Mouse (Mus musculus) skeletal muscle tissue, adult 2 months (tissue): ENCODE measurements around the gene Kbtbd4.

Experiments used
- DNase-seq: peaks from one replicate; pipeline ENCODE4 v3.0.0-alpha.2; 2012; ENCODE audit warnings: low read depth, low spot score

The Kbtbd4 gene

DNA sequence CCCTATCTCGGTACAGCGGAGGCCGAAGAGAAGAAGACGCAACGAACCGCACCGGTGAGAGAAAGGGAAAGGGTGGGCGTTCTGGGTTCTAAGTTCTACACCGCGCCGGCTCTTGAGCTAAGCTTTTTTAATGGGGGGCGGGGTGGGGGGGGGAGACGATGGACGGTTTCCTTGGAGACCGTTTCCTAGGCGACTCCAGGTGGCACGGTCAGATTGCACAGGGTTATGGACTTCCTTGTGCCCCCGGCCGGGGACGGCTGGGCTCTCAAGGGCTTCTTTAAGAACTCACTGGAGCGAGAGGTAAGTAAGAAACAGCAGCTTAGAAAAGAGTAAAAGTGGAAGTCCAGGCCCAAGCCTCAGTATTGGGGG lies 300 bp downstream of the Kbtbd4 start:
- DNase-seq = no peak

DNA sequence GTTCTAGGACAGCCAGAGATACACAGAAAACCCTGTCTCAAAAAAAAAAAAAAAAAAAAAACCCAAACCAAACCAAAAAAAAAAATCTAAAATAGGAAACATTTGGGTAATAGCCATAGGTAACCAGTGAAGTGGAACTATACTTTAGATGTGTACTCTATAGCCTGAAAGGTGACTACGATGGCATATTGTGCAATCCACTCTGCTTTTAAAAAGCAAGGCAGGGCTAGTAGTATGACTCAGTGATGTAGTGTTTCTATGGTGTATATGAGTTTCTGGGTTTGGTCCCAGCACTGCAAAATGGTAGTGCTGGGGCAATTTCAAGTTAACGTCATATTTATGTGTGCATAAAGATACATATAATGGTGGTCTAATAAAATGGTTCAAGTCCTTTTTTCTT lies 2.2 kb downstream of the Kbtbd4 start:
- no peak for DNase-seq

DNA sequence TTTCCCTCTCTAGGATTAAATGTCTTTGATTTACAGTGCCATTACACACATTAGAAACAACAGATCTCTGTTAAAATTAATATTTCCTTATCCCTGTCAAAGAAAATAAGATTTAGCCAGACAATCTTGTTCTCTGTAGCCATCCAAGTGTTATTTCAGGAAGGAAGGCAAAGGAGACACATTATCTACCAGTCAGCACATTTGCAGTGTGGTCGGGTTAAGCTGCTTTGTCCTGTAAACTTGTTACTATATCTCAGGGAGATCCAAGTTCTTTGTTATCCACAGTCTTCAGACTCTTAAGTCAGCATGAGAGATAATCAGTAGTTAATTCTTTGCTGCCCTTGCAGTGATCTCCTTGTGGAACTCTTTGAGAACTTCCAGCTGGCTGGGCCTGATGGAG lies 6.3 kb downstream of the Kbtbd4 start:
- DNase-seq = no peak

DNA sequence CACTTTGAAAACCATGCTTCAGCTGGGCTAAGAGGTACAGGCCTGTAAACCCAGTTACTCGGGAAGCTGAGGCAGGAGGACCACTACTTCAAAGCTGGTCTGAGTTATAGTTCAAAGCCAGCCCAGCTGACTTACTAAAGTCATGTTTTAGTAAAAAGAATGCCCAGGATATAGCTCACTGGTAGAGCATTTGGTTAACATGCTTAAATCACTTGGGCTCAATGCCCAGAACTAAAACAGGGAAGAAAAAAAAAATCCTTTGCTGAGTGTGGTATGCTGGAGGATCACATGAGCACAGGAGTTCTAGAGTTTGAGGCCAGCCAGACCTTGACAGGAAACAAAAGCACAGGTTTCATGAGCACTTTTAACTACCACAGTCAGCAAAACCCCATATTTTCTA lies 7.1 kb downstream of the Kbtbd4 start:
- no peak for DNase-seq

DNA sequence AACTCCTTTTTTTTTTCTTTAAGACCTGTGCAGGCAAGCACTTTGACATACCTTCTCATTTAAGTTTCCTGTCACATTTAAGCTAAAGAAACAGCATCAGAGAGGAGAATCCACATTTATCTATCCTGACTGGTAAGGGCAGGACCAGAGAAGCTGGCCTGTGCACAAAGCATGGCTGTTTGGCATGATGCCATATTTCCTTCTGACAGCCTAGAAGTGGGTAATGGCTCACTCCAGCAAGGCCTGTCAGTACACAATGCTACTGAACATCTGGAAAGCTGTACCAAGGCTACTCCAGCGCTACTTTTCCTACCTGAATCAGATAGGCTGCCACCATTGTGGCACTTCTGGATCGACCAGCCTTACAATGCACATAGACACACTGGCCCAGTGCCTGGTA lies 9.1 kb downstream of the Kbtbd4 start:
- DNase-seq = no peak

DNA sequence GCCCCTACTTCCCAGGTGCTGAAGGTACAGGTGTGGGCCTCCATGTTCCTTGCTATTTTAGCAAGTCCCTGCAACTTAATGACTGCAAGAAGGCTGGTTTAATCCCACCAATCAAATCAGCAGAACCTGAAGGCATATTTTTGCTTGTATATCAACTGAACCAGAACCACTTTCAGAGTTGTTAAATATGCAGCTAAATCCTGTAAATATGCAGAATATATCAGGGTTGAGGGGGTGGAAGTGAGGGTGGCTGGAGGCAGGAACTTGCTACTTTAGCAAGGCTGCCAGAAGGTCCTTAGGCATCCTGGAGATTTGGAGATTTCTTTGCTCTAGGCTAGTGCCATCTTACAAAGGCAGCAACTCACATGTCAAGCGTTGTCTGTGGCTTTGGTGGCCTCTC lies 11.0 kb downstream of the Kbtbd4 start:
- DNase-seq = no peak

DNA sequence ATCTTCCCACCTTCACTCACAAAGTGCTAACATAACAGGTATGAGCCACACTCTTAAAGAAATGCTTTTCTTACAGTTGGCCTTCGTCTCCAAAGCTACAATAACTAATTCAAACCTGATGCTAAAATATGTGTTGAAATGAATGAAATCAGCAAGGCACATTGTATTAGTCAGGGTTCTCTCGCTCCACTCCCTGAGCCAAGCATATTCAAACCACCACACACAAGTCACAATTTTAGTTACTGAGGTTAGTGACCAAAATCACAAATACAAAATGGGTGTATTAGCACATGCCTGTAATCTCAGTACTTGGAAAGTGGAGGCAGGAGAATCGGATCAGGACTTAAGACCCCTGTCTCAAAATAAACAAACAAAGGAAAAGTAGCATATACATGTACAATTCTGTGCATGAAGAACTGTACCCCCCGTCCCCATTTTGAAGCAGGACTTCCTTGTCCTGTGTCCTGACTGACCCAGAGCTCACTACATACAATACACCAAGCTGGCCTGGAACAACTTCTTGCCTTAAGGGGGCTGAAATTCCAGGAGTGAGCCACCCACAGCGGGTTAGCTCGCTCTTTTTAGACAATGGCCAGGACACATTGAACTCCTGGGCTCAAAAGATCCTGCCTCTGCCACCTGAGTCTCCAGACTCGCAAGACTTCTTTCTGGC lies 12.2 kb downstream of the Kbtbd4 start:
- no peak for DNase-seq

DNA sequence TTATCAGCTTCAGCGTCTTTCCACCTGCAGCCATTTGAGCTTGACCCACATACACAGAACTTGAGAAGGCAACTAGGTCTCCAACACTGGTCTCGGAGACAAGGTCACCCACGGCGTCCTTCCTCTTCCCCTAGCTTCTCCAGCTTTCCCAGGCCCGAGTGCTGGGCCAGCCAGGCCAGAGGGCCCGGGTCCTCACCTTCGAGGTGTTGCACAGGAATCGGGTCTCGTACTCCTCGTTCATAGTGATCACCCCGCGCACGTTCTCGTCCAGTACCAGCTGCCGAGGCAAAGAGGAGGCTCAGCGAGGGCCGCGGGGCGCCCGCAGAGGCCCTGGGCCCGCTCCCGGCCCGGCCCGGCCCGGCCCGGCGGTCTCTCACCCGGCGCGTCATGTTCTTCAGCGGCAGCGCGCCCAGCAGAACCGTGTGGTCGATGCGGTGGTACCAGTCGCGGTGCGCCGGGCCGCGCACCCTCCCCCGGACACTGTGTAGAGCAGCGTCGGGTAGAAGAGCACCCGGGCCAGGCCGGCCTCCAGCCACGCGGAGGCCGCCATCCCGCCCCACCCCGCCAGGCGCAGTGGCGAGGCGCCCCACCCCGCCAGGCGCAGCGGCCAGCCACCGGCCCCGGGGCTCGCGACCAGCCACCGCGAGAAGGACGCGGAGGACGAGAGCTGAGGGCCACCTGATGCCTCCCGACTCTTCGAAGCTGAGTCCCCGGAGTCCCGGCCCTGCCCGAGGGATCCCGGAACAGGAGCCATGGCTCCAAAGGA lies 12.9 kb downstream of the Kbtbd4 start:
- DNase-seq = peak; percentile 76

DNA sequence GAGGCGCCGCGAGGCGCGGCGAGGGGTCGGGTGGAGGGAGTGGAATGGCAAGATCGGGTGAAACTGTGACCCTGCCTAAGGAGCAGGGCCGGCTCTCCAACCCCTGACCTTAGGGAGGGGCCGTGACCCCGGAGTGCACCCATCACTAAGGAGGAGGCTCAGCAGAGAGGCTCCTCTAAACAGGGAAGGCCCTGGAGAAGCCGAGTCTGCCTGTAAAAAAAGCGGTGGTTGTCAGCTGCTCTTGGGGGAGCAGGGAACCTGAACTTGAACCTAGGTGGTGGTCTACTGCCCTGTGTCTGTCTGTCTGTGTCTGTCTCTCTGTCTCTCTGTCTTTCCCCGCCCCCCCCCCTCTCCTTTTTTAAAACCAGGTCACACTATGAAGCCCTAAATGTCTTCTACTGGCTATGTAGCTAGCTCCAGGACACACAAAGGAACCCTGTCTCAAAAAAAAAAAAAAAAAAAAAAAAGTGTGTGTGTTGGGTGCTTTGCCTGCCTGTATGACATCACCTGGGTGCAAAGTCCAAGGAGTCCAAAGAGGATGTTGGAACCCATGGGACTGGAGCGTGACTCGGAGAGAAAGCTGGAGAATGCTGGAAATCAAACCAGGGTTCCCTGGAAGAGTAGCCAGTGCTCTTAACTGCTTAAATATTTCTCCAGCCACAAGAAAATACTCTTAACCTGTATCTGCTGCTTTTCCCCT lies 13.6 kb downstream of the Kbtbd4 start:
- peak; percentile 32 for DNase-seq

DNA sequence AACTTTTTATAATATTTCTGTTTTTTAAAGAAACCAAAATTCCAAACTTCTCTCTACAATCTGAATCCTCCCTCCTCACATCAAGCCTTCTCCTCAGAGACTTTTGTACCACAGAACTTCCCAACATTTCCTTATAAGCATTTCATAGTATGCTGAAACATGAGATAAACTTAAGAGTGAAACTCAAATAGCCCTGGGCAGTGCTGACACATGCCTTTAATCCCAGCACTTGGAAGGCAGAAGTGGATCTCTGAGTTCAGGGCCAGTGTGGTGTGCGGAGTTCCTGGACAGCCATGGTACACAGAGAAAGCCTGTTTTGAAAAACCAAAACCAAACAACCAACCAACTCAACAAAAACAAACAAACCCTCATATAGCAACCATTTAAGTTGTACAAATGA lies 16.6 kb downstream of the Kbtbd4 start:
- DNase-seq = peak; percentile 42

DNA sequence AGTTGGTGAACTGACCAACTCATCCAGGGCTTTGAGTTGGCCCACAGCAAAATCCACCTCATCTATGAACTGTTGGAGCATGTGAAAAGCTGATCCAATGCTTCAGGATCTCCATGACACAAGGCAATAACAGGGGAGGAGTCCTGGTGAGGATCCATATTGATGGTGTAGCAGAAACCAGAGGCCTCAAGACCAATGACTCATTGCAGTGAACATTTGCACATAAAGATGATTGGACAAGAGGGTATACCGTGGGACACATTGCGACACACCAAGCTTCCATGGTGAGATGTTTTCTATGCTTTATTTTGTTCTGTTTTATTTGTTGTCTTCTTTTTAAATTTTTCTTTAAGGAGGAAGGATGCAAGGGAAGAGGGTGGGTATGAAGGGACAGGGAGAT lies 18.1 kb downstream of the Kbtbd4 start:
- no peak for DNase-seq

DNA sequence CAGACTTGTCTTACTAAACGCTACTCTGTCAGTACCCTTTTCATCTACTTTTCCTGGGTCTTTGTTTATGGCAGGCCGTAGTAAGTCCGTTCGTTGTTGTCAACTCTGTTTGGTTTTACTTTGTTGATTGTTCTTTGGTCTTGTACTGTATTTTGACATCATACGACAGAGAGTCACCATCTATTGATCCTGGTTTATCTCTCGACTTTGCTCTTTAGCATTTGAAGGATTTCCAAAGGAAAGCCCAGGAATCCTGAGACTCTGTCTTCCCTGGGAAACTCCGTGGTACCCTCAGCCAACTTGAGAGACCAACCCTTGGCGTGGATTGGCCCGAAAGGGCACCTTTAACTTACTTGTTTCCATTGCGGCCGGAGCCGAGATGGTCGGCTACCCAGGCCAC lies 24.0 kb downstream of the Kbtbd4 start:
- no peak for DNase-seq

DNA sequence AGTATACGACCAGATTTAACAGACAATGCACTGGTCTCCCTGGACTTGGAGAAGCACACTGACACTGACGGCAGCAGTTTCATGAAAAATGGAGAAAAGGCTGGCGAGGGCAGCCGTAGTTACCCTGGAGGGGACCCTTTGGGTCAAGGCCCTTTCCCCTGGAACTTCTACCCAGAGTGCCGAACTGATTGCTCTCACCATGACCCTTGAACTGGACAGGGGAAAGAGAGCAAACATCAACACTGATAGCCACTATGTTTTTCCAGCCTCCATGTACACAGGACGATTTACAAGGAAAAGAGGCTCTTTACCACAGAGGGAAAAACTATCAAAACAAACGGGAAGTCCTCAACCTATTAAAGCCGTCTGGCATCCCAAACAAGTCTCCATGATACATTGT lies 27.3 kb downstream of the Kbtbd4 start:
- DNase-seq = no peak

DNA sequence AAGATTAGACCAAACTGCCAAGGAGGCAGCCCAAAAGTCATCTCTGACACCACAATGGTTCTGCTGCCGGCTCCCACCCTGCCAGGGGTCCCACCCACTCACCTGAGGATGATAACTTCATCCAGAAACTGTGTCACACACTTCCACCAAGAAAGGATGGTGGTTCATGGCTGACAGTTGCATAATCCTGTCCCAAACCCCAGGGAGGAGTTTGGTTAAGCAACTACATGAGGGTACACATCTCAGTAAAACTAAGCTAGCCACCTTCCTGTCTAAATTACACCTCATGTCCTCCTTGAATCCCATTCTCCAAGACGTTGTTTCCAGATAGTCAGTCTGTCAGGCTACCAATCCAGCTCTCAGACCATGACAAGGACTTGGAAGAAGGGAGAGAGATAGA lies 27.7 kb downstream of the Kbtbd4 start:
- DNase-seq = no peak

DNA sequence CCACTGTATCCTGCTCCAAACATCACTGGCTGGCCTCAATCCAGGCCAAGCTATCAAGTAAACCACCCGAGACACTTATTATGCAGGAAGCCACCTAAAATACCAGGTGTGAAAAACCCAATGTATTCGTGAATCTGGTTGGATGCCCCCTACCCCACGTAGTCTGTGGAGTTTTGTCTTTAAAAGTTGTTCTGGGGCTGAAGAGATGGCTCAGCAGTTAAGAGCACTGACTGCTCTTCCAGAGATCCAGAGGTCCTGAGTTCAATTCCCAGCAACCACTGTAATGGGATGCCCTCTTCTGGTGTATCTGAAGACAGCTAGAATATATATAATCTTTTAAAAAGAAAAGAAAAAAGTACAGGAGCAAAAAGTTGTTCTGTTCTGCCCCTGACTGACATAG lies 33.8 kb downstream of the Kbtbd4 start:
- no peak for DNase-seq

DNA sequence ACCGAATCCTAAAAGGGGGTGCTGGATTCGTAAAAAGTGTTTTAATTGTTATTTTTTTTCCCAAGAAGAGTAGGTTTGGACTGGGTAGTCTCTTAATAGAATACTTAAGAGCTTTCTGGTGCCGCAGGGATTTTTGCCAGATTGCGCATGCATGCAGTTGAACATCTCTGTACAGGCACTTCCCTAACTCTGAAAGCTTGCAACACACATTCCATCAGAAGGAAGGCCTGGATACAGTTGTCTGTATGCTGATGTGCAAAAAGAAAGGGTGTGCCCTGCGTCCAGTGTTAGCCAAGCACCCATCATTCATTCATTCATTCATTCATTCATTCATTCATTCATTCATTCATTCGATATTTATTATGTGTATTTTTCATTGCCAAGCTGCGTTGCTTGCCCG lies 35.2 kb downstream of the Kbtbd4 start:
- peak; percentile 11 for DNase-seq

DNA sequence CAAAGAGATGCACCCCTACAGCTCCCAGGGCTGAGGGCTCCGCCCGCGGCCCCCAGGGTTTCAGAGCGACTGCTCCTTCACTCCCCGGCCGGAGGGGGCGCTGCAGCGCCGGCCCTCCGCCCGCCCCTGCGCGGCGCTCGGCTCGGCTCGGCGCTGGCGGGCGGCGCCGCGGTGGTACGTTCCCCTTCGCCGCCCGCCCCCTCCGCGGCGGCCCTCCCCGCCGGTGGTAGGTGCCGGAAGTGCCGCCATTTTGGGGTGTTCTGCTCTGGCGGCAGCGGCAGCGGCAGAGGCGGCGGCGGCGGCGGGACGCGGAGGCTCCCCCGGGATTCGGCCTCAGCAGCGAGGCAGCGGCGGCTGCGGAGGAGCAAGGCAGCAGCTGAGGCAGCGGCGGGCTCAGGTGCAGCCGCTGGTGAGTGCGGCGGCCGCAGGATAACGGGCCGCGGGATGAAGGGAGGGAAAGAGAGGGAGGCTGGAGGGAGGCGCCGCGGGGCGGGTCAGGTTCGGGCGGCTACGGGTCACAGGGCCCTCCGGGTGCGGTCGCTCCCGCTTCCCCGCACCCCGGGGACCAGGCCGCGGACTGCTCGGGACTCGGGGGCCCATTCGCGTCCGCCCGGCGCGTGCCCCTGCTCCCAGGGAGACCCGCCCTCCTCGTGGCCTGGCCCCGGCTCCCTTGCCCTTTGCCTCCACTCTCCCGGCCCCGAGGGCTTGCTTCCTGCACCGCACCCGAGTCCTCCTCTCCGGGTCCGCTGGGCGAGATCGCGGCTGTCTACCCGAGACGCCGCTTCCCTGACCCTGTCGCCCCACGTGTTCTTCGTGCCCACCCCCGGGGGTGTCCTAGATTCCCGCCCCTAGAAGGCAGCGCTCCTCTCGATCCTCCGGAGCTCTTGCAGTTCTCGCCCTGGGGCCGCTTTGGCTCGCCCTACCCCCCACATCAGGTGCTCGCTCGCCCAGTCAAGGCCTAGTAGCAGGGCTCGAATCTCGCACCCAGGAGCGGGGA lies 36.0 kb downstream of the Kbtbd4 start, which contains the start of gene Celf1:
Gene Celf1, plus strand, starts transcription at position 150 of the 997 bp plus-strand sequence.
- DNase-seq = peak; percentile 65

DNA sequence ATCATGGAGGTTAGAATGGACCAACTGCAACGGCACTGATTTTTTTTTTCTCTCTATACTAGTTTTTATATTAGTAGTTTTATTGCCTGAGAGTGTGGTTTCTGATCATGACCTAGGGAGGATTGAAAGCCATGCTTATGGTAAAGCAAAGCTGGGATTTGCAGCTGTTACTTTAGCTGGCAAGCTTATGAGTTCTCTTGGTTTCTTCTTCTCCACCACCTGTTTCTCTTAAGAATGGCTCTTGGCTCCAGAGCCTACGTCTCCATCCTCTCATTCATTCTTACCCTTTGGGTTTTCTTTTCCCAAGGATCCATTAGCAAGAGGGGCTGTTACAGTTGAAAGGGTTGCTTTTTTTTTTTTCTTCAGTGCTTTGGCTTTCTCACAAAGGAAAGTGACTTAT lies 37.2 kb downstream of the Kbtbd4 start:
- peak; percentile 16 for DNase-seq

DNA sequence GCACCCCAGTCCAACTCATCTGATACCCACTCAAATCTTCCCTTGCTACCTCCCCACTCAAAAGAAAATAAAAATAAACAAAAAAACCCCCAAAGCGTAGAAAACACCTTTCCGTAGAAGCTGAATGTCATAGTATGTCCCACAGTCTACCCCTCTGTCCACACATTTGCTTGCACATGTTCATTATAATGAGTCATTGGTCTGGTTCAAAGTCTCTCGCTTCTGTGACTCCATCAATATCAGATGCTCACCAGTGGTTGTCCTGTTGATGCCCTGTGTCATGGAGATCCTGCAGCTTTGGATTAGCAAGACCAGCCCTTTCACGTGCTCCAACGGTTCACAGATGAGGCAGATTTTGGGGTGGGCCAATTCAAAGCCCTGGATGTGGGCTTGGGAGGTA lies 45.6 kb downstream of the Kbtbd4 start:
- DNase-seq = no peak

DNA sequence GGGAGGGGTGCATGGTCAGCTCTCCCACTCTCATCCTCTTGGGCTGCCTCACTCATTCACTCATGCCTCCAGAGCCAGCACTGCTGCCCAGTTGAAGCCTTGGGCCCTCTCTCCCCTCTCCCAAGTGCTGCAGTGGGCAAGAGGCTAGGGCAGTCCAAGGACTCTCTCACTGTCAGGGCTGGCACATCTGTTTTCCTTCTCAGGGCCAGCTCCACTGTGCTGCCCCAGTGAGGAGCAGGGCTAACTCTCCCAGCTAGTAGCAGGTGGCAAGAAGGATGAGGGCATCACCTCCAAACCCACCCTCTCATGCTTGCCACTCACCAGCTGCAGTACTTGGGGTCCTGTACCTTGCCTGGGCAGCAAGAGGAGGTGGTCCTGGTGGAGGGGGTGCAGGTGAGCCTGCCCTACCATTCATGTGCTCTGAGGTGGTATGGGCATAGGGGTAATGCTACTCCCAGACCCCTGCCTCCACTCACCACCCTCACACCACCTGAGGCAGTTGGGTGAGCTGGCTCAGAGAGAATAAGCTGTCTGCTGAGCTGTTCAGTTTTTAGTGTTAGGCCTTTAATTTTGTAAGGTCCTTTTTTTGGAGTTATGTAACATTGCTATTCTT lies 46.1 kb downstream of the Kbtbd4 start:
- DNase-seq = no peak

DNA sequence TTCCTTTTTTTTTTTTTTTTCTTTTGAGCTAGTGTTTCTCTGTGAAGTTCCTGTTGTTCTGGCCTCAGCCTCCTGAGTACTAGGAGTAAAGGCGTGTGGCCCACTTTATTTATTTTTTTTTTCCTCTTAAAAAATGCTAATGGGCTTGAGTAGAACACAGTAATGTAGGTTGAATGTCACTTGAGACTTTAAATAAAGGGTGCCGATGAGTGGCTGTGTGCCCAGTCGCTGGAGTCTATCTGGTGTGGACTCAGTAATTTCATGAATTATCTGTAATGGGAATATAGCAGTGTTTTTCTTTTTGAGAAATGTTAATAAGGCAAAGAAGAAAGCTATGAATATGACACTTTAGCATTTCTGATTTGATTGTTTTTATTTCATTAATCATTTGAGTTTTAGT lies 48.9 kb downstream of the Kbtbd4 start:
- DNase-seq = no peak
